Mouse (Mus musculus) megakaryocyte, embryonic 14.5 days (primary cell): ENCODE measurements at regions not wholly inside any gene's neighbourhood (a gene's known extent, or its start where the extent isn't known, plus 50 kb on each side); places are given as distances from the start of the nearest gene placed in this dataset.

Source experiments
- FLI1 ChIP-seq: IDR thresholded peaks from 2 replicates; pipeline ENCODE4 v1.6.1; 2012; ENCODE audit warnings: low read length, inconsistent platforms, mixed read lengths
- GATA1 ChIP-seq: IDR thresholded peaks from 3 replicates; pipeline ENCODE4 v1.6.1; 2012; ENCODE audit warnings: mixed read lengths, low read length, inconsistent platforms, borderline replicate concordance

- no peak for TF ChIP-seq GATA1
- TF ChIP-seq FLI1, result no peak
Measured at GRCm38 (mm10) chr8:78940049-78940448, 88.2 kb upstream of the Zfp827 start.
